Mouse (Mus musculus) regulatory T cell (primary cell): Measurements from ENCODE around the gene Tbx2.

Experiments
- in situ Hi-C: fragments of 300-600 bp; cut with MboI, MseI; formaldehyde crosslinking; loops from one replicate; pipeline ENCODE4 v1.15.1; 2025; ENCODE audit warnings: high pct_unique_total_duplicates

The Tbx2 gene

GRCm38 (mm10) chr11:85839258-85840030, 7.1 kb downstream of the Tbx2 start:
- in situ Hi-C loops = loop anchor here (5.0 kb wide), 1 partner anchor 317 kb away; no protein-coding TSS in a partner anchor

GRCm38 (mm10) chr11:85840031-85840802, 7.9 kb downstream of the Tbx2 start:
- in situ Hi-C loops = loop anchor here (5.0 kb wide), 1 partner anchor 318 kb away; no protein-coding TSS in a partner anchor

- in situ Hi-C loops = loop anchor here (5.0 kb wide), 1 partner anchor 318 kb away; no protein-coding TSS in a partner anchor
These were observed 8.4 kb downstream of the Tbx2 start for GRCm38 (mm10) chr11:85840803-85841145.

- in situ Hi-C loops = loop anchor here (5.0 kb wide), 1 partner anchor 319 kb away; no protein-coding TSS in a partner anchor
These were observed 8.9 kb downstream of the Tbx2 start for GRCm38 (mm10) chr11:85841211-85841681.

- in situ Hi-C loops = loop anchor here (5.0 kb wide), 1 partner anchor 320 kb away; no protein-coding TSS in a partner anchor
These were observed 9.6 kb downstream of the Tbx2 start for GRCm38 (mm10) chr11:85841980-85842379.

- in situ Hi-C loops = loop anchor here (5.0 kb wide), 1 partner anchor 320 kb away; no protein-coding TSS in a partner anchor
These were observed 10.4 kb downstream of the Tbx2 start for GRCm38 (mm10) chr11:85842596-85843346.

GRCm38 (mm10) chr11:85843347-85843692, 11.0 kb downstream of the Tbx2 start:
- in situ Hi-C loops = loop anchor here (5.0 kb wide), 1 partner anchor 321 kb away; no protein-coding TSS in a partner anchor

GRCm38 (mm10) chr11:85844144-85844965, 12.0 kb downstream of the Tbx2 start:
- in situ Hi-C loops = loop anchor here (5.0 kb wide), 1 partner anchor 322 kb away; no protein-coding TSS in a partner anchor

- in situ Hi-C loops = loop anchor here (5.0 kb wide), 1 partner anchor 323 kb away; no protein-coding TSS in a partner anchor
These were observed 12.6 kb downstream of the Tbx2 start for GRCm38 (mm10) chr11:85844971-85845370.

- in situ Hi-C loops = no loop called here
These were observed 13.6 kb downstream of the Tbx2 start for GRCm38 (mm10) chr11:85845921-85846320.

GRCm38 (mm10) chr11:85846509-85846908, 14.2 kb downstream of the Tbx2 start:
- in situ Hi-C loops = no loop called here

- in situ Hi-C loops = no loop called here
These were observed 16.7 kb downstream of the Tbx2 start for GRCm38 (mm10) chr11:85849037-85849436.

- in situ Hi-C loops = loop anchor here (5.0 kb wide), 1 partner anchor 127 kb away; no protein-coding TSS in a partner anchor
These were observed 17.9 kb downstream of the Tbx2 start, which contains the start of gene Gm11444 for GRCm38 (mm10) chr11:85850233-85850632. Gene Gm11444 (minus strand): TSS chr11:85850333.

- in situ Hi-C loops = loop anchor here (5.0 kb wide), 1 partner anchor 127 kb away; no protein-coding TSS in a partner anchor
These were observed 18.4 kb downstream of the Tbx2 start for GRCm38 (mm10) chr11:85850758-85851157.

GRCm38 (mm10) chr11:85857997-85858698, 25.8 kb downstream of the Tbx2 start:
- in situ Hi-C loops = loop anchor here (5.0 kb wide), 1 partner anchor 314 kb away; no protein-coding TSS in a partner anchor

GRCm38 (mm10) chr11:85864363-85864762, 32.0 kb downstream of the Tbx2 start:
- in situ Hi-C loops = no loop called here

GRCm38 (mm10) chr11:85876059-85876788, 43.9 kb downstream of the Tbx2 start:
- in situ Hi-C loops = no loop called here

- in situ Hi-C loops = no loop called here
These were observed 52.1 kb downstream of the Tbx2 start for GRCm38 (mm10) chr11:85884498-85884897.
